Mouse (Mus musculus): ENCODE data around the gene Fam124a. TPM values are rescaled to one million over a fixed set of nuclear protein-coding genes. Genes with fewer than 3 reads are reported as not detected.
A peak's percentile ranks its signal among the peaks of the same experiment; 100 is the strongest.

Gene Fam124a
- total and polyA plus RNA-seq, 2 experiments from 2014 or later, result 5.0 to 19.6 TPM

- Histone ChIP-seq H3K36me3 (replicated peaks; ENCODE audit: control insufficient read depth, insufficient read depth, low read length) (no peaks in the 10 kb centered on the region), H3K9me3 (replicated peaks; ENCODE audit: control insufficient read depth, low read length) (no peaks in the 10 kb centered on the region), H3K27ac (ENCODE audit: low read depth) (no peak overlapping the region), H3K4me1 (ENCODE audit: control insufficient read depth, insufficient read depth) (0 out of 2 replicates have a peak, but pooled peaks cover 3% of the 10 kb centered on the region), H3K4me2 (ENCODE audit: low read depth, low read length) (no peak overlapping the region), H3K27me3 (ENCODE audit: control insufficient read depth, insufficient read depth, low read length) (no peaks in the 10 kb centered on the region), H3K9ac (replicated peaks; ENCODE audit: low read depth, low read length) (no peak overlapping the region), H3K4me3 (ENCODE audit: low read depth, low read length) (no peak overlapping the region)
- DNase-seq (ENCODE audit: low spot score) (no peak), ATAC-seq (ENCODE audit: insufficient read depth, low read depth) (no peak)
- 36% methylated on average over 4 of the region's 4 CpGs for WGBS
- TF ChIP-seq EP300 (IDR thresholded peaks at IDR 0.05; ENCODE audit: low read depth) (no peak), CTCF (IDR thresholded peaks at IDR 0.05; ENCODE audit: low read depth) (no peak)
Observed at GRCm38 (mm10) chr14:62550121-62550520, 5.4 kb upstream of the Fam124a start.

GRCm38 (mm10) chr14:62552771-62553170, 2.8 kb upstream of the Fam124a start:
- no peaks in the 10 kb centered on the region for H3K9me3 ChIP-seq (replicated peaks; ENCODE audit: control insufficient read depth, low read length)
- no peaks in the 10 kb centered on the region for H3K36me3 ChIP-seq (replicated peaks; ENCODE audit: control insufficient read depth, insufficient read depth, low read length)
- 62% methylated on average over 4 of the region's 4 CpGs for WGBS
- TF ChIP-seq CTCF (IDR thresholded peaks at IDR 0.05; ENCODE audit: low read depth) (no peak), EP300 (IDR thresholded peaks at IDR 0.05; ENCODE audit: low read depth) (no peak)
- ATAC-seq (ENCODE audit: insufficient read depth, low read depth), result no peak
- H3K4me2 ChIP-seq (ENCODE audit: low read depth, low read length), result no peak overlapping the region
- H3K27me3 ChIP-seq (ENCODE audit: control insufficient read depth, insufficient read depth, low read length), result peaks cover 10% of the 10 kb centered on the region; the same call in 1 of the 2 replicates
- peak; percentile 43 for DNase-seq (ENCODE audit: low spot score)
- H3K9ac ChIP-seq (replicated peaks; ENCODE audit: low read depth, low read length), result no peak overlapping the region
- no peak overlapping the region for H3K27ac ChIP-seq (ENCODE audit: low read depth)
- H3K4me1 ChIP-seq (ENCODE audit: control insufficient read depth, insufficient read depth), result peaks cover 14% of the 10 kb centered on the region; the same call in 1 of the 2 replicates
- H3K4me3 ChIP-seq (ENCODE audit: low read depth, low read length), result no peak overlapping the region

- no peak overlapping the region for H3K9ac ChIP-seq (replicated peaks; ENCODE audit: low read depth, low read length)
- peaks cover 10% of the 10 kb centered on the region; the same call in 1 of the 2 replicates for H3K27me3 ChIP-seq (ENCODE audit: control insufficient read depth, insufficient read depth, low read length)
- TF ChIP-seq CTCF (IDR thresholded peaks at IDR 0.05; ENCODE audit: low read depth) (no peak), EP300 (IDR thresholded peaks at IDR 0.05; ENCODE audit: low read depth) (no peak)
- H3K4me3 ChIP-seq (ENCODE audit: low read depth, low read length), result no peak overlapping the region
- no peaks in the 10 kb centered on the region for H3K9me3 ChIP-seq (replicated peaks; ENCODE audit: control insufficient read depth, low read length)
- H3K36me3 ChIP-seq (replicated peaks; ENCODE audit: control insufficient read depth, insufficient read depth, low read length), result no peaks in the 10 kb centered on the region
- 80% methylated on average over 5 of the region's 5 CpGs for WGBS
- no peak overlapping the region for H3K27ac ChIP-seq (ENCODE audit: low read depth)
- ATAC-seq (ENCODE audit: insufficient read depth, low read depth) (no peak), DNase-seq (ENCODE audit: low spot score) (no peak)
- H3K4me2 ChIP-seq (ENCODE audit: low read depth, low read length), result no peak overlapping the region
- H3K4me1 ChIP-seq (ENCODE audit: control insufficient read depth, insufficient read depth), result peaks cover 14% of the 10 kb centered on the region; the same call in 1 of the 2 replicates
Observed at GRCm38 (mm10) chr14:62553786-62554185, 1.8 kb upstream of the Fam124a start.

GRCm38 (mm10) chr14:62555840-62556810, 588 bp downstream of the Fam124a start:
- Histone ChIP-seq H3K9ac (replicated peaks; ENCODE audit: low read depth, low read length) (peak overlapping the region; percentile 60), H3K27me3 (ENCODE audit: control insufficient read depth, insufficient read depth, low read length) (peaks cover 10% of the 10 kb centered on the region; the same call in 1 of the 2 replicates), H3K36me3 (replicated peaks; ENCODE audit: control insufficient read depth, insufficient read depth, low read length) (no peaks in the 10 kb centered on the region), H3K27ac (ENCODE audit: low read depth) (peak overlapping the region; percentile 47; the same call in 1 of the 2 replicates), H3K4me2 (ENCODE audit: low read depth, low read length) (peak overlapping the region; percentile 89), H3K9me3 (replicated peaks; ENCODE audit: control insufficient read depth, low read length) (no peaks in the 10 kb centered on the region), H3K4me3 (ENCODE audit: low read depth, low read length) (peak overlapping the region; percentile 56), H3K4me1 (ENCODE audit: control insufficient read depth, insufficient read depth) (peaks cover 14% of the 10 kb centered on the region; the same call in 1 of the 2 replicates)
- DNase-seq (ENCODE audit: low spot score) (no peak), ATAC-seq (ENCODE audit: insufficient read depth, low read depth) (peak; percentile 50)
- TF ChIP-seq CTCF (IDR thresholded peaks at IDR 0.05; ENCODE audit: low read depth) (no peak), EP300 (IDR thresholded peaks at IDR 0.05; ENCODE audit: low read depth) (no peak)
- 8% methylated on average over 37 of the region's 38 CpGs for WGBS

GRCm38 (mm10) chr14:62557111-62557510, 1.6 kb downstream of the Fam124a start:
- ATAC-seq (ENCODE audit: insufficient read depth, low read depth), result no peak
- Histone ChIP-seq H3K9me3 (replicated peaks; ENCODE audit: control insufficient read depth, low read length) (no peaks in the 10 kb centered on the region), H3K4me1 (ENCODE audit: control insufficient read depth, insufficient read depth) (peaks cover 14% of the 10 kb centered on the region; the same call in 1 of the 2 replicates), H3K9ac (replicated peaks; ENCODE audit: low read depth, low read length) (no peak overlapping the region), H3K27ac (ENCODE audit: low read depth) (no peak overlapping the region), H3K4me2 (ENCODE audit: low read depth, low read length) (no peak overlapping the region; the same call in 1 of the 2 replicates), H3K36me3 (replicated peaks; ENCODE audit: control insufficient read depth, insufficient read depth, low read length) (no peaks in the 10 kb centered on the region), H3K27me3 (ENCODE audit: control insufficient read depth, insufficient read depth, low read length) (peaks cover 10% of the 10 kb centered on the region; the same call in 1 of the 2 replicates), H3K4me3 (ENCODE audit: low read depth, low read length) (no peak overlapping the region)
- DNase-seq (ENCODE audit: low spot score), result no peak
- TF ChIP-seq EP300 (IDR thresholded peaks at IDR 0.05; ENCODE audit: low read depth), result no peak
- TF ChIP-seq CTCF (IDR thresholded peaks at IDR 0.05; ENCODE audit: low read depth), result no peak
- 85% methylated on average over 3 of the region's 3 CpGs for WGBS
